In the genomic region with DNA sequence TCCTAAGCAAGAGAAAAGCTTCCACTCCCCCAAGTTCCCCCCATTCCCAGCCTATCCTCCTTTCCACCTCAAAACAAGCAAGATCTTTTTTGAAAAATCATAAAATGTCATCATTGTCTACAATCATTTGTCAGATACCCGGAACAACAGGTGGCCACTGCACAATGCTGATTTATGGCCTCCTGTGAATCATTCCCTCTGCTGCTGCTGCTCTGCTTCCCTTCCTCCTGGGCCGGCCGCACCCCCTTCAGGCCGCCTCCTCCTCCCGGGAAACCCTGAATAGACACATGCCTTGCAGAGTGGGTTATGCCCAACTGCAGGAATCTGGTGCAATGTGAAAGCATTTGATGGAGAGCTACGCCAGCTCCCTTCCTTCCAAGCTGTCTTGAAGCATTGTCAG, we compare ENCODE assay signal across 10 mouse cellular contexts. TPM values are rescaled to one million over a fixed set of nuclear protein-coding genes. Genes with fewer than 3 reads are reported as not detected.
DNase-seq lines count a peak whose midpoint lies in the region; ATAC-seq lines count a peak whose summit lies in the region.
"Had no signal": no experiment of that assay in that cellular context is flagged by ENCODE, and none has a peak within 500 bp of the region (broad histone marks: within the 10 kb centered on the region; RNA-seq: fewer than 3 reads in every experiment).

No protein-coding gene starts in this region.

- intact Hi-C loops in left cerebral cortex, postnatal 4 days (cut with DNase I): no loop called here
- intact Hi-C loops in left cerebral cortex, postnatal 10 days (cut with DNase I): no loop called here

- H3K27me3 ChIP-seq in forebrain, embryonic 14.5 days (replicated peaks; ENCODE audit: control insufficient read depth, insufficient read depth, low read length): no peaks in the 10 kb centered on the region

- no peak overlapping the region; the same call in 1 of the 2 replicates for H3K27ac ChIP-seq in forebrain, embryonic 14.5 days (ENCODE audit: low read depth, low read length)
- H3K27ac ChIP-seq: embryonic facial prominence, embryonic 15.5 days; limb, embryonic 12.5 days had no signal

- H3K9ac ChIP-seq in forebrain, embryonic 14.5 days (ENCODE audit: low read length): peak overlapping the region; percentile 46
- H3K9ac ChIP-seq: embryonic facial prominence, embryonic 15.5 days; limb, embryonic 12.5 days had no signal

- peak; percentile 68 to 79 for DNase-seq in left cerebral cortex, adult 18-20 months (ENCODE audit: low spot score in 2 of 2)
- DNase-seq in left cerebral cortex, postnatal 4 days: no peak
- peak; percentile 45 for DNase-seq in forebrain, embryonic 14.5 days (ENCODE audit: low spot score)
- DNase-seq in left cerebral cortex, postnatal 10 days (ENCODE audit: extremely low spot score in 1 of 2, low spot score in 2 of 2): peak; percentile 57 to 59
- DNase-seq in right cerebral cortex, postnatal 36 days (ENCODE audit: low spot score in 2 of 2): peak; percentile 70 to 74
- no peak for DNase-seq in urinary bladder, postnatal 25 days (ENCODE audit: low spot score)
- DNase-seq in thymus, adult 18-20 months: no peak

- H3K4me2 ChIP-seq in forebrain, embryonic 14.5 days (ENCODE audit: low read length): peak overlapping the region; percentile 96
- H3K4me2 ChIP-seq: embryonic facial prominence, embryonic 15.5 days; limb, embryonic 12.5 days had no signal

- peak overlapping the region; percentile 29 for H3K4me3 ChIP-seq in forebrain, embryonic 14.5 days (ENCODE audit: low read depth, low read length)
- H3K4me3 ChIP-seq: embryonic facial prominence, embryonic 15.5 days; limb, embryonic 12.5 days had no signal

- peaks cover 52% of the 10 kb centered on the region for H3K4me1 ChIP-seq in forebrain, embryonic 14.5 days (ENCODE audit: control insufficient read depth, insufficient read depth, low read length)

- ATAC-seq in forebrain, embryonic 14.5 days: no peak
- ATAC-seq in activated CD4-positive, CD25-positive, alpha-beta regulatory T cell, adult 4 months: no peak

- WGBS in forebrain, embryonic 14.5 days: 7% methylated on average over 6 of the region's 6 CpGs

- H3K36me3 ChIP-seq in forebrain, embryonic 14.5 days (ENCODE audit: control insufficient read depth, insufficient read depth, low read length): peaks cover 8% of the 10 kb centered on the region; the same call in 1 of the 2 replicates

- no peaks in the 10 kb centered on the region for H3K9me3 ChIP-seq in forebrain, embryonic 14.5 days (replicated peaks; ENCODE audit: control insufficient read depth, low read length)
- H3K9me3 ChIP-seq: embryonic facial prominence, embryonic 15.5 days; limb, embryonic 12.5 days had no signal

RNA-seq across cellular contexts. Expression of a gene that starts 3.0 kb away (rescaled TPM):
- total RNA-seq in left cerebral cortex, adult 18-20 months (2021): 100 to 1,000 TPM; 108 to 117 TPM
- total RNA-seq in left cerebral cortex, postnatal 4 days (2021): 10 to 100 TPM; 46.2 to 46.7 TPM
- polyA plus RNA-seq in forebrain, embryonic 14.5 days (2014; fragmentation: Nextera tagmentation; extraction: Ambion mirVana): 5.8 and 7.6 TPM in 2 replicates
- total RNA-seq in left cerebral cortex, postnatal 10 days (2021): 10 to 100 TPM; 73.3 to 73.8 TPM
- polyA plus RNA-seq in activated CD4-positive, CD25-positive, alpha-beta regulatory T cell, adult 4 months (2017; shearing (Covaris generic)): under 1 TPM; 0.37 to 0.42 TPM

Comparison
In these comparisons a context has a peak if more than half of its experiments do, and no peak if none do; other contexts are left out.
1. DNase-seq: peak in left cerebral cortex, adult 18-20 months (2 of 2), forebrain, embryonic 14.5 days (single experiment), left cerebral cortex, postnatal 10 days (2 of 2) and right cerebral cortex, postnatal 36 days (2 of 2); none in left cerebral cortex, postnatal 4 days (single experiment), urinary bladder, postnatal 25 days (single experiment) and thymus, adult 18-20 months (0 of 2).